Mouse (Mus musculus) liver, adult 2 months (tissue): Measurements from ENCODE around the gene St8sia1. TPM values are rescaled to one million over a fixed set of nuclear protein-coding genes. Genes with fewer than 3 reads are reported as not detected.

Experiments
- DNase-seq: peaks from one replicate; pipeline ENCODE4 v3.0.0-alpha.2; 2011; ENCODE audit warnings: low read depth, low spot score; ENCODE audit errors: extremely low read depth
- H3K27ac ChIP-seq: fragments of 200-500 bp; replicated peaks from 2 replicates; pipeline ENCODE4 v1.5.1; 2012; ENCODE audit warnings: low read depth, mild to moderate bottlenecking, control low read depth, inconsistent platforms, low read length; ENCODE audit not compliant: insufficient read depth
- H3K27me3 ChIP-seq: fragments of 200-500 bp; 2 replicates; pipeline ENCODE4 v1.6.1; 2012; ENCODE audit warnings: mild to moderate bottlenecking, moderate library complexity, low read length, inconsistent platforms; ENCODE audit not compliant: control insufficient read depth, insufficient read depth
- H3K36me3 ChIP-seq: fragments of 200-500 bp; 2 replicates; pipeline ENCODE4 v1.6.1; 2012; ENCODE audit warnings: low read length, inconsistent platforms; ENCODE audit not compliant: control insufficient read depth, insufficient read depth
- H3K4me1 ChIP-seq: fragments of 200-500 bp; 2 replicates; pipeline ENCODE4 v1.6.1; 2011; ENCODE audit warnings: low read length; ENCODE audit not compliant: control insufficient read depth, insufficient read depth
- H3K4me3 ChIP-seq: fragments of 200-500 bp; 2 replicates; pipeline ENCODE4 v1.5.1; 2011; ENCODE audit warnings: low read depth, mild to moderate bottlenecking, control low read depth, low read length, moderate library complexity; ENCODE audit not compliant: insufficient read depth
- H3K79me2 ChIP-seq: fragments of 200-500 bp; 2 replicates; pipeline ENCODE4 v1.6.1; 2012; ENCODE audit warnings: inconsistent platforms, mild to moderate bottlenecking, low read length, moderate library complexity; ENCODE audit not compliant: control insufficient read depth, insufficient read depth
- H3K9ac ChIP-seq: fragments of 200-500 bp; 2 replicates; pipeline ENCODE4 v1.6.1; 2012; ENCODE audit warnings: low read depth, mild to moderate bottlenecking, control low read depth, inconsistent platforms, low read length
- CTCF ChIP-seq: fragments of 200-500 bp; IDR thresholded peaks from 2 replicates; pipeline ENCODE4 v1.5.1; 2011; ENCODE audit warnings: low read depth, low read length, control low read depth
- POLR2A ChIP-seq: fragments of 200-500 bp; IDR thresholded peaks from 2 replicates; pipeline ENCODE4 v1.6.1; 2011; ENCODE audit warnings: low read length, control low read depth; ENCODE audit not compliant: insufficient read depth; ENCODE audit errors: extremely low read depth
- WGBS: fragments of 180-500 bp; shearing (Covaris S2); methylation state at CpG from one replicate; pipeline ENCODE4 v1.1.7; 2018; 5-methylcytosine and 5-hydroxymethylcytosine counted together
- polyA plus RNA-seq: library from polyadenylated mRNA; depleted of rRNA; stranded (reverse); fragments of >200 nt; gene quantifications from 2 replicates; pipeline ENCODE4 v1.2.3, GENCODE M21; 2012
- total RNA-seq: library from RNA; depleted of rRNA; stranded (reverse); fragments of >200 nt; gene quantifications from 2 replicates; pipeline ENCODE4 v1.2.3, GENCODE M21; 2014

Gene St8sia1
- total and polyA plus RNA-seq, 2 experiments = under 0.01 to 0.01 TPM

DNA sequence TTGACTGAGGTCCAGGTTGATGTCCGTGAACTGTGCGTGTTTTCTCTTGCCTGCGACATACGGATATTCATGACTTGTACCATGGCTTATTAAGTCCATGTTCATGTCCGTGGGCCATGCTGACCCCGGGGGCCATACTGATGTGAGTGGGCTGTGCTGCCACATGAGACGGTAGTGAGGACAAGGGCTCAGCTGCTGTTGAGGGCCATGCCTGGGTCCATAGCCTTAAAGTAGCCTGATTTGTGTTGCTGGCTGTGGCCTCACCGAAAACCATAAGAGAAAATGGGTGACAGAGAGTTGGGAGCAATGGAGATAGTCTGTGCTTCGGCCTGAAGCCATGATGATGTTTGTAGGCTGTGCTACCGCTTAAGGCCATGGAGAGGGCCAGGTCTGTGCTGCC, 145.9 kb downstream of the St8sia1 start:
- 95% methylated on average over 10 of the region's 10 CpGs for WGBS

DNA sequence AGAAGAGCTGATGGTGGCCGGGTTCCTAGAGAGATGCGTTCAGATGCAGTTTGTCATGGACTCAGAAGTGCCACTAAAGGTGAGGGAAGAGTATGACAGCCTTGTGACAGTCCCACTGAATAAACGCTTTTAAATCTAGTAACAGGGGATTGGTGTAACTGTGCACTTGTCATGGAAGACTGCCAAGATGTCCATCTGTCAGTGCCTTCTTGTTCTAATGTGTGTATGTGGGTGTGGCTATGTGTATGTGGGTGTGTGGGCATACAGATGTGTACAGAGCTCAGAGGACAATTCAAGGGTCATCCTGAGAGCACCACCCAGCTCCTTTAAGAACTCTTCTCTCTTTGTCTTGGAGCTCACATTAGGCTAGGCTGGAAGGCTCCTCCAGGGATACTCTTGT, 148.7 kb downstream of the St8sia1 start:
- peaks cover 1% of the 10 kb centered on the region; the same call in 1 of the 2 replicates for H3K4me1 ChIP-seq
- no peak for TF ChIP-seq POLR2A
- no peak for TF ChIP-seq CTCF
- H3K27me3 ChIP-seq = no peaks in the 10 kb centered on the region
- H3K9ac ChIP-seq = no peak overlapping the region
- no peak overlapping the region for H3K4me3 ChIP-seq
- 74% methylated on average over 3 of the region's 3 CpGs for WGBS
- no peak for DNase-seq
- no peaks in the 10 kb centered on the region for H3K79me2 ChIP-seq
- H3K27ac ChIP-seq = no peak overlapping the region
- no peaks in the 10 kb centered on the region for H3K36me3 ChIP-seq

More for the DNA sequence above, 145.9 kb downstream of the St8sia1 start:
- no peak for TF ChIP-seq POLR2A
- TF ChIP-seq CTCF = no peak
- no peak for DNase-seq
- Histone ChIP-seq H3K9ac (no peak overlapping the region), H3K27ac (no peak overlapping the region), H3K36me3 (no peaks in the 10 kb centered on the region), H3K4me3 (no peak overlapping the region), H3K79me2 (no peaks in the 10 kb centered on the region), H3K4me1 (peaks cover 1% of the 10 kb centered on the region; the same call in 1 of the 2 replicates), H3K27me3 (no peaks in the 10 kb centered on the region)

- Histone ChIP-seq H3K4me1 (peaks cover 1% of the 10 kb centered on the region; the same call in 1 of the 2 replicates), H3K27me3 (no peaks in the 10 kb centered on the region), H3K79me2 (no peaks in the 10 kb centered on the region), H3K36me3 (no peaks in the 10 kb centered on the region), H3K4me3 (peak overlapping the region; percentile 25), H3K9ac (peak overlapping the region; percentile 33), H3K27ac (peak overlapping the region; percentile 27)
- TF ChIP-seq CTCF (peak; percentile 55; the same call in 1 of the 2 replicates), POLR2A (no peak)
- DNase-seq = peak; percentile 79
- WGBS = 2% methylated on average over 15 of the region's 15 CpGs
Observed at GRCm38 (mm10) chr6:142814495-142814921, 149.7 kb downstream of the St8sia1 start.

GRCm38 (mm10) chr6:142814011-142814410, 150.2 kb downstream of the St8sia1 start:
- peaks cover 1% of the 10 kb centered on the region; the same call in 1 of the 2 replicates for H3K4me1 ChIP-seq
- no peaks in the 10 kb centered on the region for H3K79me2 ChIP-seq
- no peak overlapping the region for H3K4me3 ChIP-seq
- WGBS = 18% methylated on average over 10 of the region's 10 CpGs
- H3K9ac ChIP-seq = no peak overlapping the region
- no peak for TF ChIP-seq POLR2A
- TF ChIP-seq CTCF = no peak
- peak overlapping the region; percentile 27; the same call in 1 of the 2 replicates for H3K27ac ChIP-seq
- peak; percentile 87 for DNase-seq
- H3K36me3 ChIP-seq = no peaks in the 10 kb centered on the region
- H3K27me3 ChIP-seq = no peaks in the 10 kb centered on the region

DNA sequence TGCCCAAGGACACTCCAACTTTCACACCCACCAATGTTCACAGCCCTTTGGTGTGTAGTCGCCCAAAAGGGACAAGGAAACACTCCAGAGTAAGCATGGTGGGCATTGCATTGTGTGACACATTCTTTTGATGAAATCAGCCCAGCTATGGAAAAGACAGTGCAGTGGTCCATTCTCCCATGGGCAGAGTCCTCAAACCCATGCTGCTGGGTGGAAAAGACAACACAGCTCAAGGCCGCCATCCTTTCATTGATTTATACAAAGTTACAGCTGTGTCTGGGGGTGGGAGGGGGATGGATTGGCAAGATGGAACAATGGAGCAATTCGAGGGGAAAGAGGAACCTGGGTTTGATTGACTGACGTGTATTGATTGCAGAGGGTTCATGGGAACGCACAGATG, 151.3 kb downstream of the St8sia1 start:
- no peak overlapping the region for H3K9ac ChIP-seq
- WGBS = 69% methylated on average over 5 of the region's 5 CpGs
- TF ChIP-seq CTCF = no peak
- no peak for TF ChIP-seq POLR2A
- no peak overlapping the region for H3K27ac ChIP-seq
- DNase-seq = no peak
- H3K79me2 ChIP-seq = no peaks in the 10 kb centered on the region
- no peak overlapping the region for H3K4me3 ChIP-seq
- H3K27me3 ChIP-seq = no peaks in the 10 kb centered on the region
- no peaks in the 10 kb centered on the region for H3K36me3 ChIP-seq
- H3K4me1 ChIP-seq = peaks cover 1% of the 10 kb centered on the region; the same call in 1 of the 2 replicates

GRCm38 (mm10) chr6:142810239-142810638, 154.0 kb downstream of the St8sia1 start:
- Histone ChIP-seq H3K27ac (no peak overlapping the region), H3K79me2 (no peaks in the 10 kb centered on the region), H3K27me3 (no peaks in the 10 kb centered on the region), H3K36me3 (no peaks in the 10 kb centered on the region), H3K4me3 (no peak overlapping the region), H3K9ac (no peak overlapping the region), H3K4me1 (peaks cover 1% of the 10 kb centered on the region; the same call in 1 of the 2 replicates)
- WGBS = 74% methylated on average over 6 of the region's 6 CpGs
- TF ChIP-seq POLR2A = no peak
- no peak for DNase-seq
